Mouse (Mus musculus) splenic B cell, adult 2 months (primary cell): ENCODE results near the gene Zfp740.

ENCODE experiments used
- DNase-seq: peaks from one replicate; pipeline ENCODE4 v3.0.0-alpha.2; 2011; ENCODE audit warnings: low read depth, low spot score
- H3K27me3 ChIP-seq: 2 replicates; pipeline ENCODE4 v1.6.1; 2012; ENCODE audit warnings: mild to moderate bottlenecking, low read length, moderate library complexity, mixed read lengths; ENCODE audit not compliant: control insufficient read depth, poor library complexity, insufficient read depth, severe bottlenecking
- H3K36me3 ChIP-seq: 2 replicates; pipeline ENCODE4 v1.6.1; 2012; ENCODE audit warnings: mild to moderate bottlenecking, low read length, moderate library complexity, mixed read lengths; ENCODE audit not compliant: control insufficient read depth, poor library complexity, insufficient read depth, severe bottlenecking

Gene Zfp740

GRCm38 (mm10) chr15:102258581-102259253 is 55.7 kb downstream of the Zfp740 start:
- no peak for DNase-seq
- no peaks in the 10 kb centered on the region for H3K36me3 ChIP-seq
- H3K27me3 ChIP-seq: peaks cover 2% of the 10 kb centered on the region; the same call in 1 of the 2 replicates

- no peak for DNase-seq
- Histone ChIP-seq H3K36me3 (no peaks in the 10 kb centered on the region), H3K27me3 (no peaks in the 10 kb centered on the region)
Measured at GRCm38 (mm10) chr15:102262582-102262981, 59.5 kb downstream of the Zfp740 start.

GRCm38 (mm10) chr15:102263037-102263436 is 60.0 kb downstream of the Zfp740 start:
- H3K27me3 ChIP-seq: no peaks in the 10 kb centered on the region
- DNase-seq: no peak
- no peaks in the 10 kb centered on the region for H3K36me3 ChIP-seq
